Mouse (Mus musculus) kidney, embryonic 16.5 days (tissue): ENCODE results near the gene Tspan15. TPM values are rescaled to one million over a fixed set of nuclear protein-coding genes. Genes with fewer than 3 reads are reported as not detected.
A peak's percentile ranks its signal among the peaks of the same experiment; 100 is the strongest.

ENCODE experiments used
- ATAC-seq: fragments of 200-750 bp; cut with Nextera tagmentation; 2 replicates; pipeline ENCODE4 v1.8.0; 2017; ENCODE audit warnings: moderate TSS enrichment; ENCODE audit not compliant: low FRiP score, low TSS enrichment
- H3K27ac ChIP-seq: fragments of 300-500 bp; sonication (generic); 2 replicates; pipeline ENCODE4 v1.5.1; 2014; ENCODE audit warnings: low read length
- H3K27me3 ChIP-seq: fragments of 300-500 bp; sonication (generic); 2 replicates; pipeline ENCODE4 v1.6.1; 2014; ENCODE audit warnings: low read length, control low read depth, mixed read lengths; ENCODE audit not compliant: insufficient read depth
- H3K36me3 ChIP-seq: fragments of 300-500 bp; sonication (generic); 2 replicates; pipeline ENCODE4 v1.6.1; 2014; ENCODE audit warnings: low read length, control low read depth, mixed read lengths; ENCODE audit not compliant: insufficient read depth
- H3K4me1 ChIP-seq: fragments of 300-500 bp; sonication (generic); 2 replicates; pipeline ENCODE4 v1.6.1; 2014; ENCODE audit warnings: low read length, control low read depth, mixed read lengths; ENCODE audit not compliant: insufficient read depth
- H3K4me2 ChIP-seq: fragments of 300-500 bp; sonication (generic); replicated peaks from 2 replicates; pipeline ENCODE4 v1.6.1; 2014; ENCODE audit warnings: low read depth, low read length
- H3K4me3 ChIP-seq: fragments of 300-500 bp; sonication (generic); 2 replicates; pipeline ENCODE4 v1.5.1; 2014; ENCODE audit warnings: mild to moderate bottlenecking, low read length
- H3K9ac ChIP-seq: fragments of 300-500 bp; sonication (generic); replicated peaks from 2 replicates; pipeline ENCODE4 v1.6.1; 2014; ENCODE audit warnings: low read length
- H3K9me3 ChIP-seq: fragments of 300-500 bp; sonication (generic); 2 replicates; pipeline ENCODE4 v1.6.1; 2016; ENCODE audit warnings: low read length, control low read depth
- WGBS: fragments of 180-500 bp; shearing (Covaris S2); extraction: QIAGEN DNeasy Blood & Tissue Kit; methylation state at CpG from one replicate; pipeline ENCODE4 v1.1.7; 2014; 5-methylcytosine and 5-hydroxymethylcytosine counted together
- polyA plus RNA-seq: library from polyadenylated mRNA; unstranded; fragments of >200 nt; fragmentation: Nextera tagmentation; extraction: Ambion mirVana; gene quantifications from 2 replicates; pipeline ENCODE4 v1.2.1, GENCODE M21; 2015

Tspan15 gene
- polyA plus RNA-seq, 1 experiment from 2014 or later: 78.7 TPM

DNA sequence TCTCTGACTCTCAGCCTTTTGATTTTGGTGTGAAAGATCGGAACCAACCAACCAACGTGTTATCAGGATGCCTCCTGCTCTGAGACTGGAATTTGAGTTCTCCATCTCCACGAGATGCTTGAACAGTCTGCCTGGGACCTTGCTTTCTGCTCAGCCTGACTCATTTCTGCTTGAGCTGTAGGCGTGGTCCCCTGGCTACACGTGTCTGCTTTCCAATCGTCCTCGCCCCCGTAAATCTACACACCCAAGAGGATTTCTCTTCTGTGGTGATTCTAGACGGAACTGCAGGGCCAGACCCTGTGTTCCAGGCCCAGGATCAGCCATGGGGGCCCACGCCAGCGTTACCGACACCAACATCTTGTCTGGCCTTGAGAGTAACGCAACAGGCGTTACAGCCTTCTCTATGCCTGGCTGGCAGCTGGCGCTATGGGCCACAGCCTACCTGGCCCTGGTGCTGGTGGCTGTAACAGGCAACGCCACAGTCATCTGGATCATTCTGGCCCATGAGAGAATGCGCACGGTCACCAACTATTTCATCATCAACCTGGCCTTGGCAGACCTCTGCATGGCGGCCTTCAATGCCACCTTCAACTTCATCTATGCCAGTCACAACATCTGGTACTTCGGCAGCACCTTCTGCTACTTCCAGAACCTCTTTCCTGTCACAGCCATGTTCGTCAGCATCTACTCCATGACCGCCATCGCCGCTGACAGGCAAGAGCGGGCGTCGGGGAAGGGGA lies 21.6 kb upstream of the Tspan15 start:
- Histone ChIP-seq H3K4me3 (no peak overlapping the region), H3K4me1 (0 out of 2 replicates have a peak, but pooled peaks cover 5% of the 10 kb centered on the region), H3K27me3 (no peaks in the 10 kb centered on the region), H3K36me3 (no peaks in the 10 kb centered on the region), H3K9ac (no peak overlapping the region), H3K27ac (no peak overlapping the region), H3K4me2 (no peak overlapping the region), H3K9me3 (no peaks in the 10 kb centered on the region)
- no peak for ATAC-seq
- 80% methylated on average over 27 of the region's 27 CpGs for WGBS

DNA sequence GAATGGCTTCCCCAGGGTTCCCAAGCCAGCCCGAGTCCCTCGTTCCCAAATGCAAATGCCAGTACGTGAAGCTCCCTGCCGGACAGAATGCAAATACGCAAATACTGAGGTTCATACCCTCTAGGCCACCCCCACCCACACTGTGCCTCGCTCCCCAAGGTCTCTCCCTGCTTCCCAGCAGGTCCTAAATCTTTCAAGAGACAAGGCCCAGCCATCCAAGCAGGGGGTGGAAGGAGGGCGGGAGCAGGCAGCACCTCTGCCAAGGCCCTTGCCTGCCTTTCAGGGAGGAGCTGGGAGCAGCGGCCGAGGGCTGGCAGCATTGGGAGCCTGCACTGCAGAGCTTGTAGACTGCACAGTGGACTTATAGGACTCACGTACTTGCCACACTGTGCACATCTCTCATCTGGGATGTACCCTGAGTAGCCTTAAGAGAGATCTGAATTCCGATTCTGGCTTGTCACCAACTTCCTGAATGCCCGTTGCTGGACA lies 21.0 kb upstream of the Tspan15 start, which contains the start of gene Tacr2:
Gene Tacr2, plus strand, starts transcription at position 439 of the 489 bp plus-strand sequence.
- WGBS: 49% methylated on average over 12 of the region's 12 CpGs
- Histone ChIP-seq H3K4me1 (0 out of 2 replicates have a peak, but pooled peaks cover 5% of the 10 kb centered on the region), H3K9ac (no peak within 1 kb of the TSS), H3K4me3 (no peak within 1 kb of the TSS), H3K9me3 (no peaks in the 10 kb centered on the region), H3K27me3 (no peaks in the 10 kb centered on the region), H3K36me3 (no peaks in the 10 kb centered on the region), H3K27ac (no peak within 1 kb of the TSS), H3K4me2 (no peak within 1 kb of the TSS)
- ATAC-seq: peak; percentile 40; the same call in 1 of the 2 replicates

DNA sequence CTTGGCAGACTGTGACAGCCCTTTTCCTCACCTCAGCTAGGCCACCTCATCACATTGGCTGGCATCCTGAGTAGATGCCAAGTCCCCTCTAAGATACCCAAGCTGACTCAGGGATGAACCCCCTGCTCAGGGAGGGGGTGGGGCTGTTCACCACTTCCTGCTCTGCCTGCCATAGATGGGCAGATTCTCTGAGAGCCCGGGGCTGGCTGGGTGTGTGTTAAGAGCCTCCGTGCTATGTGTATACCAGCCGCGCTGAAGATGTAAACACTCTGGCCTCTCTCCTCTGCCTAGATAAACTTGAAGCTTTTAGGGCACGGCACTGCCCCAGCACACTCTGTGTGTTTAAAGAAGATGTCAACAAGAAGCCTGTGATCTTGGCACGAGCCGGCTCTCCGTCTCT lies 16.8 kb upstream of the Tspan15 start:
- H3K27ac ChIP-seq: no peak overlapping the region
- no peaks in the 10 kb centered on the region for H3K9me3 ChIP-seq
- no peaks in the 10 kb centered on the region for H3K36me3 ChIP-seq
- ATAC-seq: peak; percentile 7; the same call in 1 of the 2 replicates
- 31% methylated on average over 8 of the region's 8 CpGs for WGBS
- H3K9ac ChIP-seq: no peak overlapping the region
- H3K4me2 ChIP-seq: no peak overlapping the region
- H3K27me3 ChIP-seq: no peaks in the 10 kb centered on the region
- H3K4me3 ChIP-seq: no peak overlapping the region
- 0 out of 2 replicates have a peak, but pooled peaks cover 5% of the 10 kb centered on the region for H3K4me1 ChIP-seq

DNA sequence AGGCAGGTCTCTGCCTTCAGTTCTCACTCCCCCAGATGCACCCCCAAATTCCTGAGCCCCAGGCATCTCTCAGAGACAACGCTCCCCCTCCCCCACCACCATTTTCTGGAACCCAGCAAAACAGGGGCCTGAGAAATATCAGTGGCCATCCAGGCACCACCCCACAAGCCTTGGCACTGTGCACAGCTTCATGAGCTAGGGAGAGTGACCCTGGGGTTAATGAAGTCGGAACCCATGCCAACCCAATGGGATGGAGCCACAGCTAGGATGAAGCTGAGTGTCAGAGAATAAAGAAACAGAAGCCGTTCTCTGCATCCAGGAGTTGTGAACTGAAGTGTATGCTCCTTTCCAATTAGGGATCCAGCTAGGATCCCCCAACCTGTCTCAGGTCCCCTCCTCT lies 16.1 kb upstream of the Tspan15 start:
- H3K9ac ChIP-seq: no peak overlapping the region
- 0 out of 2 replicates have a peak, but pooled peaks cover 4% of the 10 kb centered on the region for H3K4me1 ChIP-seq
- H3K27me3 ChIP-seq: no peaks in the 10 kb centered on the region
- no peak for ATAC-seq
- no peaks in the 10 kb centered on the region for H3K9me3 ChIP-seq
- 59% methylated on average over 3 of the region's 3 CpGs for WGBS
- H3K36me3 ChIP-seq: no peaks in the 10 kb centered on the region
- no peak overlapping the region for H3K27ac ChIP-seq
- H3K4me3 ChIP-seq: no peak overlapping the region
- no peak overlapping the region for H3K4me2 ChIP-seq

DNA sequence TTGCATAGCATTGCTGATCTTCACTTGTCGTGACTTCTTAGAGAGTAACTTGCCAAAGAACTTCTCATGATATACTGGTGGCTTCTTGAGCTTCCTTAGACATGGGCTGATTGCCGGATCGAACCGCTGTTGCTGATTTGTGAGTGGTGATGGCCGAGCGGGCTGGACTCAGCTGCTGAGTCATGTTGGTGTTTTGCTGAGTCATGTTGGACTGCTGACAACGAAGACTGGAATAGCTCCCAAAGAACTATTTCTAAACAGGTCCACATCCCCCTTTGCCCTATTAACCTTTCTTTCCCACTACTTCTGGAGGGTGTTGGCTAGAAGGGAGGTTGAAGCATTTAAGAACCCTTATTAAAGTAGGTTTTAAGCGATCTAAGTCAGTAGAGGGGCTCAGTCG lies 13.0 kb upstream of the Tspan15 start:
- Histone ChIP-seq H3K27ac (no peak overlapping the region), H3K9me3 (no peaks in the 10 kb centered on the region), H3K4me2 (no peak overlapping the region), H3K27me3 (no peaks in the 10 kb centered on the region), H3K36me3 (no peaks in the 10 kb centered on the region), H3K4me3 (no peak overlapping the region), H3K4me1 (peaks cover 5% of the 10 kb centered on the region; the same call in 1 of the 2 replicates), H3K9ac (no peak overlapping the region)
- WGBS: 87% methylated on average over 9 of the region's 9 CpGs
- ATAC-seq: no peak

DNA sequence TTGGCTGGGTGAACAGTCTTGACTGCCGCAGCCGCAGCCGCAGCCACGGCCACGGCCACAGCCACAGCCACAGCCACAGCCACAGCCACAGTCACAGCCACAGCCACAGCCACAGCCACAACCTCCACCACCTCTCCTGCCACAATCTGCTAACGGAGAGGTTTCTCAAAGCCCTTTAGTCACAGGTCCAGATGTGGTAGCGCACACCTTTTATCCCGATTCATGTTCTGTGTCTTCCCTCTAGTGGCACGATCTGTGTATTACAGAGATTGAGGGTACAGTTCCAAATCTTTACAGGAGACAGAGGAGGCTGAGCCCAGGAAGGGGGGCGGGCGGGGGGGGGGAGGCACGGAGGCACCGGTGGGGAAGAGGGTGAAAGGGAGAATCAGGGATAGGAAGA lies 11.8 kb upstream of the Tspan15 start:
- peaks cover 9% of the 10 kb centered on the region; the same call in 1 of the 2 replicates for H3K4me1 ChIP-seq
- no peaks in the 10 kb centered on the region for H3K27me3 ChIP-seq
- H3K9ac ChIP-seq: no peak overlapping the region
- WGBS: 44% methylated on average over 13 of the region's 13 CpGs
- H3K4me3 ChIP-seq: no peak overlapping the region
- no peak overlapping the region for H3K4me2 ChIP-seq
- H3K36me3 ChIP-seq: no peaks in the 10 kb centered on the region
- ATAC-seq: no peak
- H3K9me3 ChIP-seq: no peaks in the 10 kb centered on the region
- H3K27ac ChIP-seq: no peak overlapping the region

DNA sequence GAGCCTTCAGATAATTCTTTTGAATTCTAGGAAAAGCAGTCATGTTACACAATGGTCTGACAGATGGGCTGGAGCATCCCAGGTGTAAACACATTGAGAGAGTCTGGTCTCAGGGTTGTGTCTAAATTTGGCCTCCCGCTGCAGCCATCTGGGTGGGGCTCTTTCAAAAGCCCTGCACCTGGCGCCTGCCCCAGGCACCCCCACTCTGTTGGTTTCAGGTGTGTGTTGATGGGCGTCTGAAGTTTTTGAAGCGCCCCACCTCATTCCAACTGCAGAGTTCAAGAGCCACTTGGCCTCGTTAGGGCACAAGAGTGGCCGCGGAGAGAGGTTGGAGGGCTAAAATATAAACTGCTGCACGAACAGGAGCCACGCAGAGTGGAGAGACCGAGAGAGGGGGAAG lies 11.3 kb upstream of the Tspan15 start:
- Histone ChIP-seq H3K27me3 (no peaks in the 10 kb centered on the region), H3K9ac (no peak overlapping the region), H3K4me3 (no peak overlapping the region), H3K4me2 (no peak overlapping the region), H3K36me3 (no peaks in the 10 kb centered on the region), H3K27ac (no peak overlapping the region), H3K9me3 (no peaks in the 10 kb centered on the region), H3K4me1 (peaks cover 9% of the 10 kb centered on the region; the same call in 1 of the 2 replicates)
- WGBS: 81% methylated on average over 10 of the region's 10 CpGs
- no peak for ATAC-seq

DNA sequence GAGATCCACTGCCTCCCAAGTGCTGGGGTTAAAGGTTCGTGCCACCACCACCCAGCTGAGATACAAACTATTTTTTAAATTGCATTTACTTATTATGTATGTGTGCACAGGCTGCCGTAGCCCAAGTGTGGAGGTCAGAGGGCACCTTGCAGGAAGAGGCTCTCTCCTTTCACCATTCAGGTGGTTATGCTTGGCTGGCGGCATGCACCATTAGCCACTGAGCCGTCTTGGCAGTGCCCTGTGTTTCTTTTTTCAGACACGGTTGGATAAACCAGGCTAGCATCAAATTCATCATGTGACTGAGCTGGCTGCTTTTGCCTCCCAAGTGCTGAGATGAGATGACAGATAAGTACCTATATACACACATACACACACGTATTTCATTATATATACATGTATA lies 8.2 kb upstream of the Tspan15 start:
- Histone ChIP-seq H3K4me3 (no peak overlapping the region), H3K4me2 (no peak overlapping the region), H3K27me3 (no peaks in the 10 kb centered on the region), H3K36me3 (no peaks in the 10 kb centered on the region), H3K4me1 (peaks cover 9% of the 10 kb centered on the region; the same call in 1 of the 2 replicates), H3K9ac (no peak overlapping the region), H3K9me3 (no peaks in the 10 kb centered on the region), H3K27ac (no peak overlapping the region; the same call in 1 of the 2 replicates)
- 34% methylated on average over 6 of the region's 6 CpGs for WGBS
- ATAC-seq: peak; percentile 88

DNA sequence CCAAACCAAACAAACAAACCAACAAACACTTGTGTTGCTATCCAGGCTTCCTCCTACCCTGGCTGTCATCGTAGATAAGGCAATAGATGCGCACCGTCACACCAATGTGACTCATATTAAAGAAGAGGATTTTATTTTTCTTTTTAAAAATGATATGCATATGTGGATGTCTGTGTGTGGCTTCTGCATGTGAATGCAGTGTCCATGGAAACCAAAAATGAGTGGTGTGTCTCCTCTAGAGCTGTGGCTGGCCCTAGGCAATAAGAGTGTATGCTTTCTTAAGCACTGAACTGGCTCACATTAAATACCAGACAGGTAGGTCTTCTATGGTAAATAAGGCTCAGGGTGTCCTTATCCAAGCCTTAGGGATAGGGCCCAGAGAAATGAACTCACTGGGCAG lies 7.6 kb upstream of the Tspan15 start:
- peak overlapping the region; percentile 15; the same call in 1 of the 2 replicates for H3K27ac ChIP-seq
- WGBS: 95% methylated on average over 3 of the region's 3 CpGs
- no peaks in the 10 kb centered on the region for H3K36me3 ChIP-seq
- H3K9me3 ChIP-seq: no peaks in the 10 kb centered on the region
- H3K9ac ChIP-seq: no peak overlapping the region
- no peak for ATAC-seq
- no peaks in the 10 kb centered on the region for H3K27me3 ChIP-seq
- no peak overlapping the region for H3K4me2 ChIP-seq
- H3K4me3 ChIP-seq: no peak overlapping the region
- peaks cover 9% of the 10 kb centered on the region for H3K4me1 ChIP-seq

DNA sequence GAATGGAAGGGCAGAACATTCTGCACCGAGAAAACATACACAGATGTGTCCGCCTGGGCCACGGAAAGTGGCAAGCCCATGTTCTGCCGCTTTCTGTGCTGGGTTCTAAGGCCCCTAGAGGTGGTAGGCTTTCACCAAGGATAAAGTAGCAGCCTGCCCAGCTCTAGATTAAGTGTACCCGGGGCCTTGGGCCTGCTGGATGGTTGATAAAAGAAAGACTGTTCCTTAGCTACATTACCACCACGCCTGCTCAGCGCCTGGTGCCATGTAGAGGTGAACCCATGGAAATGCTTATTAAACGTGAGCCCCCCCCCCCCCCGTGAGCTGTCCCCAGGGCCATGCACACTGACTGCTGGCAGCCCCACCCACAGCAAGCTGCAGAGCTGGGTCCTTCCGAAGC lies 6.2 kb upstream of the Tspan15 start:
- Histone ChIP-seq H3K27me3 (no peaks in the 10 kb centered on the region), H3K9me3 (no peaks in the 10 kb centered on the region), H3K36me3 (no peaks in the 10 kb centered on the region), H3K4me2 (no peak overlapping the region), H3K27ac (no peak overlapping the region), H3K4me3 (no peak overlapping the region), H3K4me1 (peaks cover 10% of the 10 kb centered on the region), H3K9ac (no peak overlapping the region)
- no peak; the same call in 1 of the 2 replicates for ATAC-seq
- WGBS: 82% methylated on average over 10 of the region's 10 CpGs
